Mouse (Mus musculus): ENCODE results near the gene Ints1. TPM values are rescaled to one million over a fixed set of nuclear protein-coding genes. Genes with fewer than 3 reads are reported as not detected.
"Not testable (repeated sequence)": the region's sequence is repeated elsewhere in the genome, so short reads cannot be mapped to it uniquely, and the experiment has no call there.

The Ints1 gene
- polyA plus RNA-seq, 1 experiment from 2014 or later: 24.3 TPM

GRCm38 (mm10) chr5:139745771-139746170, 29.7 kb downstream of the Ints1 start:
- H3K4me1 ChIP-seq (replicated peaks): no peaks in the 10 kb centered on the region
- H3K9me3 ChIP-seq: no peaks in the 10 kb centered on the region
- H3K36me3 ChIP-seq: peaks cover 9% of the 10 kb centered on the region; the same call in 1 of the 2 replicates
- H3K4me2 ChIP-seq: no peak overlapping the region
- H3K27ac ChIP-seq (replicated peaks): no peak overlapping the region
- ATAC-seq (ENCODE audit: low read depth): 0 out of 2 replicates have a peak, but pooled peaks have one; percentile 41
- H3K9ac ChIP-seq: no peak overlapping the region
- H3K4me3 ChIP-seq: no peak overlapping the region
- H3K27me3 ChIP-seq: peaks cover 21% of the 10 kb centered on the region
- 10% methylated on average over 3 of the region's 3 CpGs for WGBS

GRCm38 (mm10) chr5:139742640-139743039, 32.8 kb downstream of the Ints1 start:
- not testable (repeated sequence) for H3K4me1 ChIP-seq (replicated peaks); H3K9ac ChIP-seq; H3K36me3 ChIP-seq; H3K9me3 ChIP-seq; H3K27ac ChIP-seq (replicated peaks); H3K4me2 ChIP-seq; ATAC-seq (ENCODE audit: low read depth); H3K4me3 ChIP-seq
- peaks cover 11% of the 10 kb centered on the region for H3K27me3 ChIP-seq
- 51% methylated on average over 3 of the region's 3 CpGs for WGBS

- Histone ChIP-seq H3K4me2 (no peak overlapping the region), H3K27ac (replicated peaks) (no peak overlapping the region), H3K9ac (no peak overlapping the region), H3K27me3 (peaks cover 18% of the 10 kb centered on the region), H3K4me1 (replicated peaks) (peaks cover 30% of the 10 kb centered on the region), H3K9me3 (no peaks in the 10 kb centered on the region), H3K36me3 (no peaks in the 10 kb centered on the region), H3K4me3 (no peak overlapping the region)
- 75% methylated on average over 7 of the region's 7 CpGs for WGBS
- ATAC-seq (ENCODE audit: low read depth): no peak
Measured at GRCm38 (mm10) chr5:139738592-139739315, 36.7 kb downstream of the Ints1 start.

- Histone ChIP-seq H3K4me2 (no peak overlapping the region), H3K4me1 (replicated peaks) (peaks cover 32% of the 10 kb centered on the region), H3K36me3 (no peaks in the 10 kb centered on the region), H3K27me3 (peaks cover 18% of the 10 kb centered on the region), H3K4me3 (no peak overlapping the region), H3K9me3 (no peaks in the 10 kb centered on the region), H3K9ac (no peak overlapping the region), H3K27ac (replicated peaks) (no peak overlapping the region)
- WGBS: 84% methylated on average over 14 of the region's 14 CpGs
- no peak for ATAC-seq (ENCODE audit: low read depth)
Measured at GRCm38 (mm10) chr5:139737841-139738591, 37.5 kb downstream of the Ints1 start.

- ATAC-seq (ENCODE audit: low read depth): peak; percentile 68
- Histone ChIP-seq H3K4me1 (replicated peaks) (peaks cover 41% of the 10 kb centered on the region), H3K4me2 (peak overlapping the region; percentile 89), H3K27me3 (peaks cover 18% of the 10 kb centered on the region), H3K9me3 (no peaks in the 10 kb centered on the region), H3K27ac (replicated peaks) (peak overlapping the region; percentile 35; the same call in 1 of the 2 replicates), H3K9ac (no peak overlapping the region; the same call in 1 of the 2 replicates), H3K4me3 (peak overlapping the region; percentile 51), H3K36me3 (no peaks in the 10 kb centered on the region)
- 11% methylated on average over 10 of the region's 10 CpGs for WGBS
Measured at GRCm38 (mm10) chr5:139736504-139736940, 39.0 kb downstream of the Ints1 start.

- Histone ChIP-seq H3K27ac (replicated peaks) (peak within 1 kb of the TSS; percentile 35; the same call in 1 of the 2 replicates), H3K4me3 (peak within 1 kb of the TSS; percentile 51), H3K36me3 (no peaks in the 10 kb centered on the region), H3K27me3 (peaks cover 18% of the 10 kb centered on the region), H3K4me1 (replicated peaks) (peaks cover 47% of the 10 kb centered on the region), H3K9me3 (no peaks in the 10 kb centered on the region), H3K4me2 (peak within 1 kb of the TSS; percentile 89), H3K9ac (peak within 1 kb of the TSS; percentile 75)
- WGBS: 6% methylated on average over 50 of the region's 50 CpGs
- ATAC-seq (ENCODE audit: low read depth): peak; percentile 97
Measured at GRCm38 (mm10) chr5:139735677-139736503, 39.6 kb downstream of the Ints1 start, which contains the start of gene Micall2. Gene Micall2, minus strand, starts transcription at chr5:139736336.

- ATAC-seq (ENCODE audit: low read depth): no peak
- H3K4me2 ChIP-seq: peak overlapping the region; percentile 89
- no peaks in the 10 kb centered on the region for H3K9me3 ChIP-seq
- H3K27ac ChIP-seq (replicated peaks): no peak overlapping the region
- H3K27me3 ChIP-seq: peaks cover 18% of the 10 kb centered on the region
- 0 out of 2 replicates have a peak overlapping the region, but pooled peaks have one; percentile 34 for H3K9ac ChIP-seq
- no peaks in the 10 kb centered on the region for H3K36me3 ChIP-seq
- peaks cover 57% of the 10 kb centered on the region for H3K4me1 ChIP-seq (replicated peaks)
- H3K4me3 ChIP-seq: peak overlapping the region; percentile 51; the same call in 1 of the 2 replicates
- WGBS: 77% methylated on average over 7 of the region's 7 CpGs
Measured at GRCm38 (mm10) chr5:139734746-139735145, 40.7 kb downstream of the Ints1 start.

GRCm38 (mm10) chr5:139734016-139734415, 41.5 kb downstream of the Ints1 start:
- Histone ChIP-seq H3K27ac (replicated peaks) (no peak overlapping the region), H3K4me3 (no peak overlapping the region), H3K27me3 (peaks cover 18% of the 10 kb centered on the region), H3K4me1 (replicated peaks) (peaks cover 57% of the 10 kb centered on the region), H3K4me2 (0 out of 2 replicates have a peak overlapping the region, but pooled peaks have one; percentile 89), H3K9ac (no peak overlapping the region), H3K36me3 (no peaks in the 10 kb centered on the region), H3K9me3 (no peaks in the 10 kb centered on the region)
- ATAC-seq (ENCODE audit: low read depth): no peak
- WGBS: 71% methylated on average over 3 of the region's 3 CpGs

- Histone ChIP-seq H3K36me3 (no peaks in the 10 kb centered on the region), H3K4me2 (no peak overlapping the region), H3K27ac (replicated peaks) (no peak overlapping the region), H3K4me3 (no peak overlapping the region), H3K9me3 (no peaks in the 10 kb centered on the region), H3K9ac (peak overlapping the region; percentile 1; the same call in 1 of the 2 replicates), H3K4me1 (replicated peaks) (peaks cover 57% of the 10 kb centered on the region), H3K27me3 (peaks cover 18% of the 10 kb centered on the region)
- ATAC-seq (ENCODE audit: low read depth): no peak
- WGBS: 64% methylated on average over 11 of the region's 11 CpGs
Measured at GRCm38 (mm10) chr5:139732634-139733107, 42.8 kb downstream of the Ints1 start.

- H3K4me1 ChIP-seq (replicated peaks): peaks cover 48% of the 10 kb centered on the region
Measured at GRCm38 (mm10) chr5:139730712-139731486, 44.6 kb downstream of the Ints1 start.

GRCm38 (mm10) chr5:139727261-139727660, 48.2 kb downstream of the Ints1 start:
- H3K9me3 ChIP-seq: no peaks in the 10 kb centered on the region
- 84% methylated on average over 11 of the region's 11 CpGs for WGBS
- H3K36me3 ChIP-seq: no peaks in the 10 kb centered on the region
- H3K4me3 ChIP-seq: no peak overlapping the region
- no peaks in the 10 kb centered on the region for H3K27me3 ChIP-seq
- H3K4me1 ChIP-seq (replicated peaks): peaks cover 30% of the 10 kb centered on the region
- H3K9ac ChIP-seq: no peak overlapping the region
- H3K27ac ChIP-seq (replicated peaks): no peak overlapping the region
- ATAC-seq (ENCODE audit: low read depth): no peak
- H3K4me2 ChIP-seq: no peak overlapping the region

More at GRCm38 (mm10) chr5:139730712-139731486, 44.6 kb downstream of the Ints1 start:
- H3K27me3 ChIP-seq: peaks cover 18% of the 10 kb centered on the region
- H3K9me3 ChIP-seq: no peaks in the 10 kb centered on the region
- peak overlapping the region; percentile 14; the same call in 1 of the 2 replicates for H3K9ac ChIP-seq
- no peak for ATAC-seq (ENCODE audit: low read depth)
- peak overlapping the region; percentile 56 for H3K27ac ChIP-seq (replicated peaks)
- H3K4me2 ChIP-seq: no peak overlapping the region
- WGBS: 55% methylated on average over 8 of the region's 8 CpGs
- H3K4me3 ChIP-seq: no peak overlapping the region
- no peaks in the 10 kb centered on the region for H3K36me3 ChIP-seq

Data from neural tube, embryonic 13.5 days (tissue).